17 mouse cellular contexts compared by ENCODE assay signal in the genomic region with DNA sequence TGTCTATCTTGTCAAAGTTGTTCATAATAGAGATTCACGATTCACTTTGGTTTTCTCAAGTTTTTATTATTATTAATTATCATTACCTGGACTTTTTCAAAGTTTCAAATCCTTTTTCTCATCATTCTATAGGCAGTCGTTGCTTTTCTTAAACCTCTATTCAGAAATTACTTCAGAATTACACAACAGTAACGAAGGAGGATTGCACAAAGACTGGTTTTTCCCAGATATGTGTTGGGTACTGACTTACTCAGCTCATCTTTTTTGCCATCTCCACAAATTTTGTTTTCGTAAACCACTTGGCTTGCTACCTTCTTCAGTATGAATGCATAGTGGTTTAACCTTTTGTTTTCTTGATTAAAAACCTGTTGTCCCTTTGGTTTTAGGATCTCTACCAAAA. TPM values are rescaled to one million over a fixed set of nuclear protein-coding genes. Genes with fewer than 3 reads are reported as not detected.
"Had no signal": no experiment of that assay in that cellular context is flagged by ENCODE, and none has a peak within 500 bp of the region (broad histone marks: within the 10 kb centered on the region; RNA-seq: fewer than 3 reads in every experiment).

No protein-coding gene starts in this region.

- ATAC-seq: liver, embryonic 12.5 days; liver, postnatal 0 days; lung, postnatal 0 days; midbrain, embryonic 13.5 days; midbrain, embryonic 15.5 days; midbrain, embryonic 16.5 days had no signal

- DNase-seq: left cerebral cortex, postnatal 4 days; liver; liver, embryonic 13.5 days; liver, postnatal 0 days; lung, adult 18-20 months; lung, adult 2 months; lung, embryonic 14.5 days; lung, postnatal 10 days; lung, postnatal 14 days; lung, postnatal 4 days; midbrain, embryonic 14.5 days had no signal

RNA-seq across cellular contexts. Expression of gene 3110070M22Rik, which starts 34.6 kb away (rescaled TPM):
- total RNA-seq: monocyte, adult 5-6 weeks had no signal
